Mouse (Mus musculus): ENCODE data around the gene Gm15737. TPM values are rescaled to one million over a fixed set of nuclear protein-coding genes. Genes with fewer than 3 reads are reported as not detected.

The Gm15737 gene
- total RNA-seq, 1 experiment from 2014 or later, result not detected

GRCm38 (mm10) chr6:92921843-92922242 lies 52.7 kb downstream of the Gm15737 start:
- ATAC-seq (replicated peaks in 1 of 2; ENCODE audit: insufficient read depth in 1 of 2, low FRiP score in 2 of 2, low TSS enrichment in 1 of 2, low read depth in 1 of 2, poor library complexity in 2 of 2, severe bottlenecking in 2 of 2), result no peak

GRCm38 (mm10) chr6:92924536-92924935 lies 55.4 kb downstream of the Gm15737 start:
- no peak for ATAC-seq (replicated peaks in 1 of 2; ENCODE audit: insufficient read depth in 1 of 2, low FRiP score in 2 of 2, low TSS enrichment in 1 of 2, low read depth in 1 of 2, poor library complexity in 2 of 2, severe bottlenecking in 2 of 2)

- ATAC-seq (replicated peaks in 1 of 2; ENCODE audit: insufficient read depth in 1 of 2, low FRiP score in 2 of 2, low TSS enrichment in 1 of 2, low read depth in 1 of 2, poor library complexity in 2 of 2, severe bottlenecking in 2 of 2), result no peak
Measured at GRCm38 (mm10) chr6:92928261-92928660, 59.1 kb downstream of the Gm15737 start.

Other genes starting within 250 kb of the Gm15737 start
- 0.05 TPM in 1 of 2 replicates, not detected in the other for gene Prickle2, start 163.2 kb upstream of the Gm15737 start, total RNA-seq (2017)
- not detected in 2 replicates for gene A730049H05Rik, start 52.9 kb upstream of the Gm15737 start, total RNA-seq (2017)
- 0.60 TPM in 1 of 2 replicates, not detected in the other for gene Adamts9, start 74.1 kb downstream of the Gm15737 start, total RNA-seq (2017)